8 mouse cellular contexts compared by ENCODE assay signal in genomic region chr6:90716066-90716704, GRCm38 (mm10).
DNase-seq lines count a peak whose midpoint lies in the region; ATAC-seq and TF ChIP-seq lines count a peak whose summit lies in the region.

No protein-coding gene starts in this region.

- peak overlapping the region; percentile 83 for H3K27ac ChIP-seq in heart, postnatal 0 days (ENCODE audit: low read depth)
- H3K27ac ChIP-seq in spleen, adult 2 months (ENCODE audit: insufficient read depth, low read length) = peak overlapping the region; percentile 20; the same call in 1 of the 2 replicates

- peak overlapping the region; percentile 85 for H3K9ac ChIP-seq in heart, postnatal 0 days (replicated peaks; ENCODE audit: low read depth, low read length)

- peak overlapping the region; percentile 85 for H3K4me2 ChIP-seq in heart, postnatal 0 days (ENCODE audit: low read depth, low read length)

- ATAC-seq in heart, postnatal 0 days (ENCODE audit: insufficient read depth, low read depth) = peak; percentile 82
- ATAC-seq in megakaryocyte-erythroid progenitor cell, adult 5-6 weeks (replicated peaks; ENCODE audit: low FRiP score, low TSS enrichment, poor library complexity, severe bottlenecking) = peak; percentile 44

- H3K9me3 ChIP-seq in erythroblast, embryonic 14.5 days (ENCODE audit: control insufficient read depth, low read length) = no peaks in the 10 kb centered on the region
- no peaks in the 10 kb centered on the region for H3K9me3 ChIP-seq in heart, postnatal 0 days (replicated peaks; ENCODE audit: control insufficient read depth, low read length)

- H3K4me1 ChIP-seq in erythroblast, embryonic 14.5 days (ENCODE audit: control insufficient read depth) = peaks cover 62% of the 10 kb centered on the region
- H3K4me1 ChIP-seq in heart, postnatal 0 days (ENCODE audit: control insufficient read depth, insufficient read depth) = peaks cover 63% of the 10 kb centered on the region
- peaks cover 40% of the 10 kb centered on the region for H3K4me1 ChIP-seq in spleen, adult 2 months (ENCODE audit: control insufficient read depth, insufficient read depth, insufficient read length)

- H3K36me3 ChIP-seq in erythroblast, embryonic 14.5 days (ENCODE audit: control insufficient read depth) = peaks cover 37% of the 10 kb centered on the region
- no peaks in the 10 kb centered on the region; the same call in 1 of the 2 replicates for H3K36me3 ChIP-seq in heart, postnatal 0 days (replicated peaks; ENCODE audit: control insufficient read depth, insufficient read depth, low read length)
- no peaks in the 10 kb centered on the region for H3K36me3 ChIP-seq in spleen, adult 2 months (ENCODE audit: control insufficient read depth, insufficient read depth, low read length)

- DNase-seq in CD4-positive, CD25-positive, alpha-beta regulatory T cell, adult 2 months (ENCODE audit: low read depth, low spot score) = peak; percentile 77
- DNase-seq in adrenal gland, adult (ENCODE audit: inconsistent age in 2 of 2, low spot score in 1 of 2) = peak; percentile 85 to 95
- peak; percentile 76 for DNase-seq in heart, postnatal 0 days (ENCODE audit: low spot score)
- peak; percentile 94 to 97 for DNase-seq in kidney, postnatal 36 days
- DNase-seq in spleen, adult 2 months (ENCODE audit: low read depth in 1 of 2, low spot score in 2 of 2) = peak in 1 of 2 experiments; percentile 60
- DNase-seq in frontal cortex, postnatal 36 days (ENCODE audit: low spot score in 2 of 2) = no peak

- peak; percentile 18 for TF ChIP-seq CTCF in heart, postnatal 0 days (IDR thresholded peaks at IDR 0.05; ENCODE audit: low read depth)
- TF ChIP-seq CTCF in spleen, adult 2 months (IDR thresholded peaks at IDR 0.05; ENCODE audit: extremely low read depth, insufficient read depth, insufficient read length, insufficient replicate concordance) = no peak

- H3K4me3 ChIP-seq in erythroblast, embryonic 14.5 days (replicated peaks) = peak overlapping the region; percentile 77
- H3K4me3 ChIP-seq in heart, postnatal 0 days (ENCODE audit: low read depth, low read length) = peak overlapping the region; percentile 68
- peak overlapping the region; percentile 65 for H3K4me3 ChIP-seq in spleen, adult 2 months (ENCODE audit: extremely low read depth, insufficient read depth, insufficient read length)

- no peaks in the 10 kb centered on the region for H3K27me3 ChIP-seq in erythroblast, embryonic 14.5 days (ENCODE audit: control insufficient read depth)
- H3K27me3 ChIP-seq in heart, postnatal 0 days (ENCODE audit: control insufficient read depth, insufficient read depth, low read length) = no peaks in the 10 kb centered on the region
- H3K27me3 ChIP-seq in spleen, adult 2 months (ENCODE audit: control insufficient read depth, insufficient read depth, low read length) = no peaks in the 10 kb centered on the region

- under 1% methylated on average over 47 of the region's 49 CpGs for WGBS in heart, postnatal 0 days
- WGBS in spleen, adult 2 months = 6% methylated on average over 49 of the region's 49 CpGs

- TF ChIP-seq EP300 in heart, postnatal 0 days (IDR thresholded peaks at IDR 0.05; ENCODE audit: low read depth) = no peak

- no peak for TF ChIP-seq POLR2A in spleen, adult 2 months (IDR thresholded peaks at IDR 0.05; ENCODE audit: low read depth, low read length)

Comparison
In these comparisons a context has a peak if more than half of its experiments do, and no peak if none do; other contexts are left out.
1. DNase-seq: peak in CD4-positive, CD25-positive, alpha-beta regulatory T cell, adult 2 months (single experiment), adrenal gland, adult (2 of 2), heart, postnatal 0 days (single experiment) and kidney, postnatal 36 days (2 of 2); none in frontal cortex, postnatal 36 days (0 of 2).
2. Peak in every context shown above with its lines, with median percentiles within 50 percentile points of each other: H3K4me3 ChIP-seq.